Mouse (Mus musculus) neural tube, embryonic 11.5 days (tissue): ENCODE measurements at regions not wholly inside any gene's neighbourhood (a gene's known extent, or its start where the extent isn't known, plus 50 kb on each side); places are given as distances from the start of the nearest gene placed in this dataset.
"Not testable (repeated sequence)": the region's sequence is repeated elsewhere in the genome, so short reads cannot be mapped to it uniquely, and the experiment has no call there.

Experiments used
- ATAC-seq: fragments of 200-750 bp; cut with Nextera tagmentation; 2 replicates; pipeline ENCODE4 v1.8.0; 2017; ENCODE audit warnings: moderate number of reproducible peaks, mild to moderate bottlenecking, moderate TSS enrichment, moderate library complexity; ENCODE audit not compliant: insufficient read depth, low FRiP score, low TSS enrichment
- DNase-seq: peaks from one replicate; pipeline ENCODE4 v3.0.0-alpha.2; 2015; ENCODE audit warnings: low spot score
- H3K27ac ChIP-seq: fragments of 300-500 bp; sonication (generic); 2 replicates; pipeline ENCODE4 v1.5.1; 2014; ENCODE audit warnings: low read depth, mild to moderate bottlenecking, low read length
- H3K27me3 ChIP-seq: fragments of 300-500 bp; sonication (generic); 2 replicates; pipeline ENCODE4 v1.6.1; 2014; ENCODE audit warnings: mild to moderate bottlenecking, low read length, mixed read lengths; ENCODE audit not compliant: control insufficient read depth, insufficient read depth
- H3K36me3 ChIP-seq: fragments of 300-500 bp; sonication (generic); 2 replicates; pipeline ENCODE4 v1.6.1; 2014; ENCODE audit warnings: mild to moderate bottlenecking, low read length, moderate library complexity, mixed read lengths; ENCODE audit not compliant: control insufficient read depth, insufficient read depth
- H3K4me1 ChIP-seq: fragments of 300-500 bp; sonication (generic); 2 replicates; pipeline ENCODE4 v1.6.1; 2014; ENCODE audit warnings: low read length, mixed read lengths; ENCODE audit not compliant: control insufficient read depth, insufficient read depth
- H3K4me2 ChIP-seq: fragments of 300-500 bp; sonication (generic); 2 replicates; pipeline ENCODE4 v1.6.1; 2014; ENCODE audit warnings: low read depth, mild to moderate bottlenecking, moderate library complexity
- H3K4me3 ChIP-seq: fragments of 300-500 bp; sonication (generic); 2 replicates; pipeline ENCODE4 v1.5.1; 2014; ENCODE audit warnings: low read depth, low read length
- H3K9ac ChIP-seq: fragments of 300-500 bp; sonication (generic); 2 replicates; pipeline ENCODE4 v1.6.1; 2014; ENCODE audit warnings: mild to moderate bottlenecking, low read length
- H3K9me3 ChIP-seq: fragments of 300-500 bp; sonication (generic); 2 replicates; pipeline ENCODE4 v1.6.1; 2016; ENCODE audit warnings: low read length; ENCODE audit not compliant: control insufficient read depth
- WGBS: fragments of 180-500 bp; shearing (Covaris S2); extraction: QIAGEN DNeasy Blood & Tissue Kit; methylation state at CpG from one replicate; pipeline ENCODE4 v1.1.7; 2014; 5-methylcytosine and 5-hydroxymethylcytosine counted together

DNA sequence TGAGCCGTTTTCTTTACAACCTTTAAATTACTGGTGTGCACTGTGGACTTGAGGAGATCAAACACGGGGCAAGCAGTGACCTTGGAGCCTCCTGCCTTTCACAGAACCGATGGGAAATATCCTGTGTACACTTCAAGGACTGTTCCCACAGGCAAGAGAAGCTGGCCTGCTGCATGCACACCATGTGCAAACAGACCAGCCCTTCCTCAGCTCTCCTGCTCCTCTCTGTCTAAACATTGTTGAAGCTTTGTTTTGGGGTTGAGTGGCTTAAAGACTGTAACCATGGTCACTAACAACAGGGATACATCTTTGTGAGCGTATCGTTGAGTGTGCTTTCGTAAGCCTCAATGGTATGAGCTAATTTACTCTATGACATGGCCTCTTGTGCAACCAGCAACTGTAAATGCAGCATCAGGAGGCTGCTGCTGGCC, 50.2 kb upstream of the Agps start:
- Histone ChIP-seq H3K4me1 (0 out of 2 replicates have a peak, but pooled peaks cover 2% of the 10 kb centered on the region), H3K4me3 (no peak overlapping the region), H3K9ac (no peak overlapping the region), H3K9me3 (no peaks in the 10 kb centered on the region), H3K27ac (no peak overlapping the region), H3K4me2 (no peak overlapping the region), H3K27me3 (no peaks in the 10 kb centered on the region), H3K36me3 (no peaks in the 10 kb centered on the region)
- WGBS, result 64% methylated on average over 6 of the region's 6 CpGs
- ATAC-seq (no peak), DNase-seq (no peak)

DNA sequence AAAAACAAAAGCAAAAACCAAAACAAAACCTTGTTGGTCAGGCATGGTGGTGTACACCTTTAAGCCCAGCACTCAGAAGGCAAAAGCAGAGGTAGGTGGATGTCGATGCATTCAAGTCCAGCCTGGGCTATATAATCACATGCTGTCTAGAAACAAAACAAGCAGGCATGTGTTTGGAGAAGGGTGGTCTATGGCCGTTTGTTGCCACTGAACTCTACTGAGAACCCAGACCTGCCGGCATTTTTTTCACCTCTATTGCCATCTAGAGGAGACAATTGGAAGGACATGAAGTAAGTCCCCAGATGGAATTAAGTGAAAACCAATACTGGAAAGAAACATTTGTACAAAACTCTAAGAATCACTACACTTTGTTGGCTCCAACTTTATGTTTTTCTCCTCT, 50.9 kb upstream of the Agps start:
- ATAC-seq, result no peak; the same call in 1 of the 2 replicates
- H3K9ac ChIP-seq, result no peak overlapping the region
- no peak overlapping the region for H3K4me2 ChIP-seq
- H3K9me3 ChIP-seq, result no peaks in the 10 kb centered on the region
- H3K27ac ChIP-seq, result no peak overlapping the region
- 0 out of 2 replicates have a peak, but pooled peaks cover 2% of the 10 kb centered on the region for H3K4me1 ChIP-seq
- peak; percentile 44 for DNase-seq
- no peak overlapping the region for H3K4me3 ChIP-seq
- H3K27me3 ChIP-seq, result no peaks in the 10 kb centered on the region
- 1% methylated on average over 3 of the region's 3 CpGs for WGBS
- no peaks in the 10 kb centered on the region for H3K36me3 ChIP-seq

DNA sequence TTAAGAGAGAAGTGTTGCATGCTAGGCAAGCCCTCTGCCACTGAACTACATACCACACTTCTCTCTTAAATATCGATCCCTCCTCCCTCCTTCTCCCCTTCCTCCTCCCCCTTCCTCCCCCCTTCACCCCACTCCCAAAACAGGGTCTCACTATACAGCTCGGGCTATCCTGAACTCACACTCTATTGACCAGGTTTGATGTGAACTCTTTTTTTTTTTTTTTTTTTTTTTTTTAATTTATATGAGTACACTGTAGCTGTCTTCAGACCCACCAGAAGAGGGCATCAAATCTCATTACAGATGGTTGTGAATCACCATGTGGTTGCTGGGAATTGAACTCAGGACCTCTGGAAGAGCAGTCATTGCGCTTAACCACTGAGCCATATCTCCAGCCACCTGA, 53.3 kb upstream of the Agps start:
- H3K4me1 ChIP-seq, ATAC-seq, H3K4me2 ChIP-seq, H3K36me3 ChIP-seq, H3K4me3 ChIP-seq, H3K9me3 ChIP-seq, H3K27me3 ChIP-seq, H3K27ac ChIP-seq, DNase-seq, H3K9ac ChIP-seq: not testable (repeated sequence)
- WGBS, result 89% methylated on average over 3 of the region's 3 CpGs

DNA sequence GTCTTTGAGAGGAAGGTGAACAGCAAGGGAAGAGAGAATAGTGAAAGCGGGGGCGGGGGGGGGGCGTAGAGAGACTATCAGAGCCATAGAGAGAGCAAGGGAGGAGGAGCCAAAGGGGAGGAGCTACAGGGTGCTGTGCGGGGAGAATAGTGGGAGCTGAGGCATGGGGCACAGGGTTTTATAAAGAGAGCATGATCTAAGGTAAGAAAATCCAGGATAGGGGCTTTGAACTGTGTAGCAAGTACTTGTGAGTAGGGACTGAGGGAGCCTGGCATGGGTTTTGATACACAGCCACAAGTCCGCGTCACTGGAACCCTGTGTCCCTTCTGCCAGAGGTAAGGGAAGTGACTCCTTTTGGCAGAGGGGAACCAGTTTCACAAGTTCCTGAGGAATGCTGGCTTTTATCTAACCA, 54.9 kb upstream of the Agps start:
- no peak for ATAC-seq
- WGBS, result 11% methylated on average over 5 of the region's 6 CpGs
- no peak overlapping the region for H3K9ac ChIP-seq
- H3K4me2 ChIP-seq, result peak overlapping the region; percentile 21
- no peaks in the 10 kb centered on the region for H3K9me3 ChIP-seq
- DNase-seq, result no peak
- 0 out of 2 replicates have a peak, but pooled peaks cover 6% of the 10 kb centered on the region for H3K4me1 ChIP-seq
- no peaks in the 10 kb centered on the region for H3K27me3 ChIP-seq
- H3K4me3 ChIP-seq, result no peak overlapping the region
- H3K36me3 ChIP-seq, result no peaks in the 10 kb centered on the region
- no peak overlapping the region for H3K27ac ChIP-seq

DNA sequence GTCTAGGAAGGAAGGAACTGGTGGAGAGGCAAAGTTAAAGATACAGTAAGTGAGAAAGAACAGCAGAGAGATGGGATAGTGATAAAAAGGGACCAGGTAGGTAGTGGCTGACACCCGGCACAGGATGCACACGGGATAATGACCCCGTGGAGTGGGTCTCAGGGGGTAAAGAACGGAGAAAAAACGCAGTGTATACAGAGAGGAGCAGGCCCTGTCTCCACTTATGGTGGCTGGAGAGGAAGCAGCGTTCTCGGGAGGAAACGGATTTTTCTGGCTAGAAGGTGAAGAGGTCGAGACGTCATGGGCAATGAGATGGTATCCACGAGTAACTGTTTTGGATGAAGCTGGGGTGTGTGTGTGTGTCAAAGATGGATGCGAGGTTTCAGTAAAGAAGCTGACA, 55.4 kb upstream of the Agps start:
- H3K4me3 ChIP-seq, result no peak overlapping the region
- WGBS, result 28% methylated on average over 12 of the region's 12 CpGs
- H3K27ac ChIP-seq, result no peak overlapping the region

DNA sequence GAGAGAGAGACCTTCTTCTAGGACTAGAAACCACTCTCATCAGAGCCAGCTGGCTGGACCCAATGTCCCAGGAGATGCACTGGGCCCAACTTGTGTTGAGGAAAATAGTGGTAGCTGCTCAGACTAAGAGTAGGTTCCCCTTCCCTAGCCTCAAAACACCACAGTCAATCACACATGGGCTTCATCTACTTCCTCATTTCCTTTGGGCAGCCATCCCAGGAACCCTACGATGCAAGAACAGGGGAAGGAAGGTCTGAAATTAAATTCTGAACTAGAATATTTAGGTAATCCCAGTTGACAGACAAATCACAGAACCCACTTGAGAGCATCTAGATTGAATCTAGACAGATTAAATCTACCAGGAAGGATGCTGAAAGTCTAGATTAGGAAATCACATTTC, 56.8 kb upstream of the Agps start:
- Histone ChIP-seq H3K27me3 (no peaks in the 10 kb centered on the region), H3K9ac (no peak overlapping the region), H3K4me3 (no peak overlapping the region), H3K9me3 (no peaks in the 10 kb centered on the region), H3K36me3 (no peaks in the 10 kb centered on the region), H3K4me2 (no peak overlapping the region), H3K4me1 (0 out of 2 replicates have a peak, but pooled peaks cover 4% of the 10 kb centered on the region), H3K27ac (no peak overlapping the region)
- WGBS, result 91% methylated on average over 1 of the region's 1 CpGs
- DNase-seq (no peak), ATAC-seq (no peak)

More for the DNA sequence above, 55.4 kb upstream of the Agps start:
- no peak for DNase-seq
- Histone ChIP-seq H3K9ac (no peak overlapping the region), H3K9me3 (no peaks in the 10 kb centered on the region), H3K27me3 (no peaks in the 10 kb centered on the region), H3K36me3 (no peaks in the 10 kb centered on the region), H3K4me1 (0 out of 2 replicates have a peak, but pooled peaks cover 6% of the 10 kb centered on the region), H3K4me2 (peak overlapping the region; percentile 21)
- ATAC-seq, result no peak

DNA sequence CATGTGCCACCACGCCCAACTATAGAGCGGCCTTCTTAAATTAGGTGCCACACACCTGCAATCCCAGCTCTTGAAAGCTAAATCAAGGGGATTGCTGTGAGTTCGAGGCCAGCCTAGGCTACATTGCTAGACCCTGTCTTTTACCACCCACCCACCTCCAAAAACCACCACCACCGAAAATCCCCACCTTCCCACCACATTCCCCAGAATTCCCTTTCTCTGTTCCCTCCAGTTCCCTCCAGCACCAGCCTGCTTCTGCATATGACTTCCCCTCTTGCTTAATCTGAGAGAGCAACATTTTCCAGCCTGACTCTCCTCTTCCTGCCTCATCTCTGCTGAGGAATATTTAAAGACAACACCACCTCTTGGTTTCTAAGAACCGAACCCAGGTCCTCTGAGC, 58.5 kb upstream of the Agps start:
- Histone ChIP-seq H3K4me3 (no peak overlapping the region), H3K9ac (no peak overlapping the region), H3K27ac (no peak overlapping the region), H3K27me3 (no peaks in the 10 kb centered on the region), H3K36me3 (no peaks in the 10 kb centered on the region), H3K9me3 (no peaks in the 10 kb centered on the region), H3K4me2 (no peak overlapping the region), H3K4me1 (0 out of 2 replicates have a peak, but pooled peaks cover 4% of the 10 kb centered on the region)
- ATAC-seq (no peak), DNase-seq (no peak)
- 89% methylated on average over 5 of the region's 5 CpGs for WGBS

DNA sequence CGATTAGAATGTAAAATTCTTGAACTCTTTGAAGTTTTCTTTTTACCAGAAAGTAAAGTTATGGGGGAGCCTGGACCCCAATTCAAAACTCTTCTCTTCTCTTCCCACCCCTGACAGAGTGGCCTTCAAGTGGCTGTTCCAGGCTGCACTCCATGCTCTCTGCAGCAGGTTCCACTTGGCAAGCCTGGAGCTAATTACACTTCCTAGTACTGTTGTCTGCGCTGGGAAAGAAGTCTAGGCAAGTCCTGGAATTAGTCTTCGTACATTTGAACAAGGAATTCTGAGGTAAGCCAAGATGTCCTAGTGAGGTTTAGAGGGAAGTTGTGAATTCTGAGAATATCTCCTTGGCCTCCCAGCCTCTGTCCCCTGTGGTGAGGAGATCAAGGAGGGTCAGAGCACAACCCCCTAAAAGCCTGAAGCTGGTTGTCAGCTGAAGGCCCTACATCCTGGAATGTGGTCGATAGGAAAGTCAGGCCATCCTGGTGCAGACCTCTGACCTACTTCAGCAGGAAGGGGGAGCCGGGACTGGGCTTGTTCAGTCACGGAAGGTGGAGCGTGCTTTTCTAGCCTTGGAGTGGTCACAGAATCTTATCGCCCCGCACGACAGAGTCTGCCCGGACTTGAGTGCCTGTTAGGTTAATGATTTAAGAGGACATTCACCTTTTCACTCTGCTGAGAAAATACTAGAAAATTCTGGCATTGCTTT, 59.6 kb upstream of the Agps start:
- no peak overlapping the region for H3K4me3 ChIP-seq
- DNase-seq, result no peak
- no peaks in the 10 kb centered on the region for H3K27me3 ChIP-seq
- H3K36me3 ChIP-seq, result no peaks in the 10 kb centered on the region
- H3K4me2 ChIP-seq, result no peak overlapping the region
- H3K27ac ChIP-seq, result no peak overlapping the region
- no peak for ATAC-seq
- no peak overlapping the region for H3K9ac ChIP-seq
- H3K9me3 ChIP-seq, result no peaks in the 10 kb centered on the region
- H3K4me1 ChIP-seq, result 0 out of 2 replicates have a peak, but pooled peaks cover 4% of the 10 kb centered on the region
- 40% methylated on average over 11 of the region's 11 CpGs for WGBS

DNA sequence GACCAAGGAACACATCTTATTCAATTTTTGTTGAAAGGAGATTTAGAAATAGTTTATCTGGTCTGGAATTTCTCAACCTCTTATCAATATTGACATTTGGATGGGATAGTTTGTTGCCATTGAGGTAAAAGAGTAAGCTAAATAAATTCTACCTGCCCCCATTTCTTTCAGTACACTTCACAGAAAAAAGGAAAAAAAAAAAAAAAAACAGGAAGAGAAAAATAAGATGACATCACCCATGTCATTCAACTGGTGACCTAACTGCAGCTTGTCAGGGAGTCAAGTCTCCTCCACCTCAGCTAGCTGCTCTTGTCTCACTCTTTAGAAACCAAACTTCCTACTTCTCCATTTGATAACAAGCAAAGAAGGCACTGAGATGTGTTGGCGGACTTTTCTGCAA, 61.3 kb upstream of the Agps start:
- H3K4me2 ChIP-seq, result no peak overlapping the region
- H3K9me3 ChIP-seq, result no peaks in the 10 kb centered on the region
- no peak overlapping the region for H3K27ac ChIP-seq
- no peak for DNase-seq
- H3K4me3 ChIP-seq, result no peak overlapping the region
- no peak overlapping the region for H3K9ac ChIP-seq
- H3K4me1 ChIP-seq, result 0 out of 2 replicates have a peak, but pooled peaks cover 4% of the 10 kb centered on the region
- H3K36me3 ChIP-seq, result no peaks in the 10 kb centered on the region
- 90% methylated on average over 1 of the region's 1 CpGs for WGBS
- no peaks in the 10 kb centered on the region for H3K27me3 ChIP-seq
- ATAC-seq, result no peak
